Mouse (Mus musculus) kidney, adult 2 months (tissue): ENCODE results near the gene Sult1a1.

Source experiments
- CTCF ChIP-seq: fragments of 200-500 bp; conservative IDR thresholded peaks from 2 replicates; pipeline ENCODE4 v1.5.1; 2011; ENCODE audit warnings: low read depth, mild to moderate bottlenecking, control low read depth, low read length, moderate library complexity, mixed read lengths; ENCODE audit not compliant: insufficient read depth, insufficient read length
- POLR2A ChIP-seq: fragments of 200-500 bp; IDR thresholded peaks from one replicate; pipeline ENCODE4 v1.6.1; 2011; ENCODE audit warnings: low read depth, low read length, control low read depth

DNA sequence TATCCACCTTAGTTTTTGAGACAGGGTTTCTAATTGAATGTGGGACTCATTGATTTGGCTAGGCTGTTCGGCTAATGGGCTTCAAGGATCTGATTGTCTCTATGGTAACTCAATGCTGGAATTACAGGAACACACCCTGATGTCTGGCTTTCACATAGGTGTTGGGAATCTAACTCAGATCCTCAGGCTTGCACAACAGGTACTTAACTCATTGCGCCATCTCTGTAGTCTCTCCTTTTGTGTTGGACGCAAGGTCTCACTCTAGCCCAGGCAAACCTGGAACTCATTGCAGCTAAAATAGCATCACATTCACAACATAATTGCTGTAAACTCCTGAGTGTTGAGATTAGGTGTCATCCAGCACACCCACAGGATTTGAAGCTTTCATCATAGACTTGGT lies 6.1 kb downstream of the Sult1a1 start:
- TF ChIP-seq CTCF (no peak), POLR2A (no peak)
